Mouse (Mus musculus): Measurements from ENCODE around the gene Med13l. TPM values are rescaled to one million over a fixed set of nuclear protein-coding genes. Genes with fewer than 3 reads are reported as not detected.

Gene Med13l
- polyA plus RNA-seq, 1 experiment from 2014 or later: 14.9 TPM

DNA sequence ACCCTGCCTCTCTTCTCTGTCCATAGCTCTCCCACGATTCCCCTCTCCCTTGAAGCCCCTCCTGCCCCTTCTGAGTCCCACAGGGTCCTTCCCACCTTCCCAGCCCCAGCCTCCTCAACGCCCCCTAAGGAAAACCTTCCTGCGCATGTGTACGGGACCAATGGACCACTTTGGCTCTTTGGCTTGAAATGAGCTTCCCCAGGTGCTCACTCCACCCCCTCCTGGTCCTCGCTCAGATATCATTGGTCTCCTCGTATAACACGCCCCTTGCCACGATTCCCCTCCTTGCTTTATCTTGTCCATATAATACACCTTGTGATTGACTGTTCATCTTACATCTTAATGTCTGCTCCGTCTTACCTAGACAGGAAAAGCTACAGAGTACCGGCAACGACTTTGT lies 237.3 kb downstream of the Med13l start:
- Histone ChIP-seq H3K27me3 (replicated peaks; ENCODE audit: control insufficient read depth, insufficient read depth, low read length) (no peaks in the 10 kb centered on the region), H3K4me1 (replicated peaks; ENCODE audit: control insufficient read depth, insufficient read depth, low read length) (no peaks in the 10 kb centered on the region), H3K9ac (ENCODE audit: low read length) (no peak overlapping the region), H3K4me2 (ENCODE audit: low read length) (no peak overlapping the region), H3K36me3 (ENCODE audit: control insufficient read depth, insufficient read depth, low read length) (no peaks in the 10 kb centered on the region), H3K4me3 (ENCODE audit: low read depth, low read length) (no peak overlapping the region), H3K27ac (ENCODE audit: low read depth) (no peak overlapping the region), H3K9me3 (ENCODE audit: control insufficient read depth, low read length) (no peaks in the 10 kb centered on the region)
- no peak for DNase-seq (ENCODE audit: low spot score)
- 91% methylated on average over 11 of the region's 11 CpGs for WGBS
- no peak for ATAC-seq (replicated peaks; ENCODE audit: low FRiP score, low TSS enrichment, low read depth)

- no peak overlapping the region for H3K4me3 ChIP-seq (ENCODE audit: low read depth, low read length)
- no peaks in the 10 kb centered on the region for H3K27me3 ChIP-seq (replicated peaks; ENCODE audit: control insufficient read depth, insufficient read depth, low read length)
- ATAC-seq (replicated peaks; ENCODE audit: low FRiP score, low TSS enrichment, low read depth): no peak
- H3K9ac ChIP-seq (ENCODE audit: low read length): no peak overlapping the region
- WGBS: 30% methylated on average over 5 of the region's 5 CpGs
- H3K4me2 ChIP-seq (ENCODE audit: low read length): no peak overlapping the region
- no peaks in the 10 kb centered on the region for H3K9me3 ChIP-seq (ENCODE audit: control insufficient read depth, low read length)
- no peak overlapping the region for H3K27ac ChIP-seq (ENCODE audit: low read depth)
- H3K4me1 ChIP-seq (replicated peaks; ENCODE audit: control insufficient read depth, insufficient read depth, low read length): no peaks in the 10 kb centered on the region
- no peaks in the 10 kb centered on the region for H3K36me3 ChIP-seq (ENCODE audit: control insufficient read depth, insufficient read depth, low read length)
- DNase-seq (ENCODE audit: low spot score): no peak
Observed at GRCm38 (mm10) chr5:118801592-118801991, 241.1 kb downstream of the Med13l start.

DNA sequence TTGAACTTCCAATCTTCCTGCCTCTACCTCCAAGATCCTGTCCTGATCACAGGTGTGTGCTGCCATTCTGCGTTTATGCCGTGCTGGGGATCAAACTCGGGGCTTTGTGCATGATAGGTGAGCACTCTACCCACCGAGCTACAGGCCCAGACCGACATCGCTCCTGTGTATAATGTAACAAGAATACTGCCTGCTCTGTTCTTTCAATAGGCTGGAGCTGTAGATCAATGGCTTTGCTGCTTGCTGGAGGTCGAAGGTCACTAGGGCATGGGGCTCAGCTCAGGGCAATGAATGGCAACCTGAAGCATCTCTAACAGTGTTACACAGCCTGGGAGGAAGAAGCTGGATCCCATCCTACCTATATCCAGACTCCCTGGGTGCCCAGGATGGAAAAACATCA lies 241.6 kb downstream of the Med13l start:
- Histone ChIP-seq H3K4me2 (ENCODE audit: low read length) (no peak overlapping the region), H3K36me3 (ENCODE audit: control insufficient read depth, insufficient read depth, low read length) (no peaks in the 10 kb centered on the region), H3K9ac (ENCODE audit: low read length) (no peak overlapping the region), H3K4me1 (replicated peaks; ENCODE audit: control insufficient read depth, insufficient read depth, low read length) (no peaks in the 10 kb centered on the region), H3K27me3 (replicated peaks; ENCODE audit: control insufficient read depth, insufficient read depth, low read length) (no peaks in the 10 kb centered on the region), H3K9me3 (ENCODE audit: control insufficient read depth, low read length) (no peaks in the 10 kb centered on the region), H3K27ac (ENCODE audit: low read depth) (no peak overlapping the region), H3K4me3 (ENCODE audit: low read depth, low read length) (no peak overlapping the region)
- ATAC-seq (replicated peaks; ENCODE audit: low FRiP score, low TSS enrichment, low read depth): no peak
- DNase-seq (ENCODE audit: low spot score): no peak
- WGBS: 83% methylated on average over 7 of the region's 7 CpGs

DNA sequence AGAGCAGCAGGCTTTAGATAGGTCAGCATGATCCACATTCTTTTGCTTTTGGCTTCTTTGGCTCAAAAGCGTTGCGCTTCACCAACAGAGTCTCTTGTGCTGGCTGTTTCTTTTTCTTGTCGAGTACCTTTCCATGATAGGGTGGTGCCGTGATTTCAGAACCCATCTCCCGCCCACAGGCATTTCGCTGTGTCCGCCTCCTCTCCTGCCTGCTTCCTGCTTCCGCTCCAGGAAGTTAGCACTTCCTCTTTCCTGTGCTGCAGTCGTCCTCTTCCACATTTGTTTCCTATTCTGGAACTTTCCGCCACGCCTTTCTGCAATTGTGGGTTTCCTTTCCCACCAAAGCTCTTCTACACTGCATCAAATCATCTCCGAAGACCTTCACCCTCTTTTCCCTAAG lies 248.5 kb downstream of the Med13l start:
- Histone ChIP-seq H3K36me3 (ENCODE audit: control insufficient read depth, insufficient read depth, low read length) (no peaks in the 10 kb centered on the region), H3K27ac (ENCODE audit: low read depth) (no peak overlapping the region), H3K4me2 (ENCODE audit: low read length) (no peak overlapping the region), H3K4me1 (replicated peaks; ENCODE audit: control insufficient read depth, insufficient read depth, low read length) (no peaks in the 10 kb centered on the region), H3K9me3 (ENCODE audit: control insufficient read depth, low read length) (no peaks in the 10 kb centered on the region), H3K4me3 (ENCODE audit: low read depth, low read length) (no peak overlapping the region), H3K27me3 (replicated peaks; ENCODE audit: control insufficient read depth, insufficient read depth, low read length) (no peaks in the 10 kb centered on the region), H3K9ac (ENCODE audit: low read length) (no peak overlapping the region)
- ATAC-seq (replicated peaks; ENCODE audit: low FRiP score, low TSS enrichment, low read depth) (no peak), DNase-seq (ENCODE audit: low spot score) (no peak)
- WGBS: 83% methylated on average over 12 of the region's 12 CpGs

GRCm38 (mm10) chr5:118809588-118809987 lies 249.1 kb downstream of the Med13l start:
- no peak overlapping the region for H3K4me3 ChIP-seq (ENCODE audit: low read depth, low read length)
- no peaks in the 10 kb centered on the region for H3K4me1 ChIP-seq (replicated peaks; ENCODE audit: control insufficient read depth, insufficient read depth, low read length)
- no peak overlapping the region for H3K4me2 ChIP-seq (ENCODE audit: low read length)
- H3K27ac ChIP-seq (ENCODE audit: low read depth): no peak overlapping the region
- H3K9ac ChIP-seq (ENCODE audit: low read length): no peak overlapping the region
- H3K9me3 ChIP-seq (ENCODE audit: control insufficient read depth, low read length): no peaks in the 10 kb centered on the region
- 64% methylated on average over 5 of the region's 5 CpGs for WGBS
- H3K36me3 ChIP-seq (ENCODE audit: control insufficient read depth, insufficient read depth, low read length): no peaks in the 10 kb centered on the region
- peak; percentile 81 for ATAC-seq (replicated peaks; ENCODE audit: low FRiP score, low TSS enrichment, low read depth)
- no peaks in the 10 kb centered on the region for H3K27me3 ChIP-seq (replicated peaks; ENCODE audit: control insufficient read depth, insufficient read depth, low read length)
- DNase-seq (ENCODE audit: low spot score): no peak

GRCm38 (mm10) chr5:118811690-118812089 lies 251.2 kb downstream of the Med13l start:
- Histone ChIP-seq H3K4me3 (ENCODE audit: low read depth, low read length) (no peak overlapping the region), H3K27me3 (replicated peaks; ENCODE audit: control insufficient read depth, insufficient read depth, low read length) (no peaks in the 10 kb centered on the region), H3K4me1 (replicated peaks; ENCODE audit: control insufficient read depth, insufficient read depth, low read length) (no peaks in the 10 kb centered on the region), H3K9ac (ENCODE audit: low read length) (no peak overlapping the region), H3K4me2 (ENCODE audit: low read length) (no peak overlapping the region), H3K9me3 (ENCODE audit: control insufficient read depth, low read length) (no peaks in the 10 kb centered on the region), H3K36me3 (ENCODE audit: control insufficient read depth, insufficient read depth, low read length) (no peaks in the 10 kb centered on the region), H3K27ac (ENCODE audit: low read depth) (no peak overlapping the region)
- DNase-seq (ENCODE audit: low spot score): no peak
- 48% methylated on average over 5 of the region's 5 CpGs for WGBS
- no peak for ATAC-seq (replicated peaks; ENCODE audit: low FRiP score, low TSS enrichment, low read depth)

- WGBS: 61% methylated on average over 9 of the region's 9 CpGs
- no peaks in the 10 kb centered on the region for H3K36me3 ChIP-seq (ENCODE audit: control insufficient read depth, insufficient read depth, low read length)
- no peak overlapping the region for H3K4me3 ChIP-seq (ENCODE audit: low read depth, low read length)
- ATAC-seq (replicated peaks; ENCODE audit: low FRiP score, low TSS enrichment, low read depth): no peak
- no peak for DNase-seq (ENCODE audit: low spot score)
- no peaks in the 10 kb centered on the region for H3K9me3 ChIP-seq (ENCODE audit: control insufficient read depth, low read length)
- H3K27ac ChIP-seq (ENCODE audit: low read depth): no peak overlapping the region
- H3K4me1 ChIP-seq (replicated peaks; ENCODE audit: control insufficient read depth, insufficient read depth, low read length): no peaks in the 10 kb centered on the region
- no peak overlapping the region for H3K9ac ChIP-seq (ENCODE audit: low read length)
- H3K4me2 ChIP-seq (ENCODE audit: low read length): no peak overlapping the region
- H3K27me3 ChIP-seq (replicated peaks; ENCODE audit: control insufficient read depth, insufficient read depth, low read length): no peaks in the 10 kb centered on the region
Observed at GRCm38 (mm10) chr5:118812421-118812820, 251.9 kb downstream of the Med13l start.

GRCm38 (mm10) chr5:118812947-118813401 lies 252.5 kb downstream of the Med13l start:
- Histone ChIP-seq H3K27ac (ENCODE audit: low read depth) (no peak overlapping the region), H3K9ac (ENCODE audit: low read length) (no peak overlapping the region), H3K4me2 (ENCODE audit: low read length) (no peak overlapping the region), H3K4me3 (ENCODE audit: low read depth, low read length) (no peak overlapping the region), H3K9me3 (ENCODE audit: control insufficient read depth, low read length) (no peaks in the 10 kb centered on the region), H3K36me3 (ENCODE audit: control insufficient read depth, insufficient read depth, low read length) (no peaks in the 10 kb centered on the region), H3K4me1 (replicated peaks; ENCODE audit: control insufficient read depth, insufficient read depth, low read length) (no peaks in the 10 kb centered on the region), H3K27me3 (replicated peaks; ENCODE audit: control insufficient read depth, insufficient read depth, low read length) (no peaks in the 10 kb centered on the region)
- DNase-seq (ENCODE audit: low spot score): no peak
- 55% methylated on average over 7 of the region's 7 CpGs for WGBS
- ATAC-seq (replicated peaks; ENCODE audit: low FRiP score, low TSS enrichment, low read depth): no peak

DNA sequence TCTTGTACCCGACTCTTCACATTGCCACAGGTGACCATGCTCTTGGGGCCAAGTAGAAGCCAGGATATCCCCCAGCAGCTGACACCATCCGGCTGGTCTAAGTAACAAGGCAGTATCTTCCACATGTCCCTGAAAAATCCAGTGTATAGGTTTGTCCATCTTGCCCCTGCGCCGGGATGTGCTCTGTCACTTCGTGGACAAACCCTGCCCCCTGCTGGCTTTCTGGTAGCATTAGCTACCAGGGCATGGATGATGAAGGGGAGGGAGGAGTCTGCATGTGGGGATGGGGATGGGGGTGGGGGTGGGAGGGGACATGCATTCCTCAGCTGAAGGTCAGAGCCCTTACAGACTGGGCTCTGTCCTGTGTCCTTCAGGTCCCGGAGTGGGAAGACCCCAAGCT lies 253.6 kb downstream of the Med13l start:
- Histone ChIP-seq H3K4me3 (ENCODE audit: low read depth, low read length) (no peak overlapping the region), H3K9me3 (ENCODE audit: control insufficient read depth, low read length) (no peaks in the 10 kb centered on the region), H3K27me3 (replicated peaks; ENCODE audit: control insufficient read depth, insufficient read depth, low read length) (no peaks in the 10 kb centered on the region), H3K4me1 (replicated peaks; ENCODE audit: control insufficient read depth, insufficient read depth, low read length) (no peaks in the 10 kb centered on the region; the same call in 1 of the 2 replicates), H3K9ac (ENCODE audit: low read length) (no peak overlapping the region), H3K4me2 (ENCODE audit: low read length) (no peak overlapping the region), H3K27ac (ENCODE audit: low read depth) (no peak overlapping the region), H3K36me3 (ENCODE audit: control insufficient read depth, insufficient read depth, low read length) (no peaks in the 10 kb centered on the region)
- ATAC-seq (replicated peaks; ENCODE audit: low FRiP score, low TSS enrichment, low read depth) (no peak), DNase-seq (ENCODE audit: low spot score) (peak; percentile 63)
- 49% methylated on average over 6 of the region's 6 CpGs for WGBS
